Mouse (Mus musculus) pancreas, adult 10 weeks (tissue): ENCODE results near the gene Sept1. TPM values are rescaled to one million over a fixed set of nuclear protein-coding genes. Genes with fewer than 3 reads are reported as not detected.

Experiments used
- polyA plus RNA-seq: library from polyadenylated mRNA; stranded (reverse); fragments of 350-450 nt; fragmentation: Illumina TruSeq; extraction: RNeasy Lipid Tissue Mini Kit (QIAGEN cat#74804); gene quantifications from one replicate; pipeline ENCODE4 v1.2.3, GENCODE M21; 2015; ENCODE audit warnings: low read depth, low replicate concordance; ENCODE audit not compliant: insufficient read depth

Gene Sept1
- polyA plus RNA-seq, result 2.8 TPM

DNA sequence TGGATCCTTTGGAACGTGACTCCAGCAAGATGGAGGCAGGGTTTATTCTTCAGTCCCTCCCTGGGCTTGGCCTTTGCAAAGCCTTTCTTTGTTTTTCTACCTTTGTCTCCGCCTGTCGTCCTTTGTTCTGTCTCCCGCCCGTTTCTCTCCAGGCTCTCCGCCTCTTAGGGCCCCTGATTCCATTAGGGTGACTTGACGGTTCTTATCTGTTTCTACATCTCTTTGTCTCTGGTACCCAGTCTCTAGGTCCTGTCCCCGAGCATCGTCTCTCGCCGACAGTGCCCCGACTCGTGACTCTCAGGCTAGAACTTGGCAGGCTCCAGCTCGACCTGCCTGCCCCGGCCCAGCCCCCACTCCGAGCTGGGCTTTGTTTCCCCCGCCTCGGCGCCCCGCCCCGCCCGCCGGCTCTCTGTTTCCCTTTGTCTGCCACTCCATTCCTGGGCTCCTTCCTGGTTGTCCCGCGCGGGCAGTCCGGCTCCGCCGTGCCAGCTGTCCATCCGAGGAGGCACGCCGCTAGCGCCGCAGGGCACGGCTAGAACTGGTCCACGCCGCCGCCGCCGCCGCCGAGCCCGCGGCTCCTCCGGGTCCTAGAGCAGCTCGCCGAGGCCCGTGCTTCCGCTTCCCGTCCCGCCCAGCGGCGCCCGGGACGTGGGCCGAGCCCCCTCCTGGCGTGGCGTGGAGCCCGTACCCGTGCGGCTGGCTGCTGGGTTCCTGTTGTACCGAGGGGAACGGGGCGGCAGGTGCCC, at the start of gene Sept1, which contains the start of gene Zfp553:
TSS of gene Sept1 (minus strand) at position 509 of the 746 bp plus-strand sequence.
TSS of gene Zfp553 (plus strand) at position 440 of the 746 bp plus-strand sequence.

DNA sequence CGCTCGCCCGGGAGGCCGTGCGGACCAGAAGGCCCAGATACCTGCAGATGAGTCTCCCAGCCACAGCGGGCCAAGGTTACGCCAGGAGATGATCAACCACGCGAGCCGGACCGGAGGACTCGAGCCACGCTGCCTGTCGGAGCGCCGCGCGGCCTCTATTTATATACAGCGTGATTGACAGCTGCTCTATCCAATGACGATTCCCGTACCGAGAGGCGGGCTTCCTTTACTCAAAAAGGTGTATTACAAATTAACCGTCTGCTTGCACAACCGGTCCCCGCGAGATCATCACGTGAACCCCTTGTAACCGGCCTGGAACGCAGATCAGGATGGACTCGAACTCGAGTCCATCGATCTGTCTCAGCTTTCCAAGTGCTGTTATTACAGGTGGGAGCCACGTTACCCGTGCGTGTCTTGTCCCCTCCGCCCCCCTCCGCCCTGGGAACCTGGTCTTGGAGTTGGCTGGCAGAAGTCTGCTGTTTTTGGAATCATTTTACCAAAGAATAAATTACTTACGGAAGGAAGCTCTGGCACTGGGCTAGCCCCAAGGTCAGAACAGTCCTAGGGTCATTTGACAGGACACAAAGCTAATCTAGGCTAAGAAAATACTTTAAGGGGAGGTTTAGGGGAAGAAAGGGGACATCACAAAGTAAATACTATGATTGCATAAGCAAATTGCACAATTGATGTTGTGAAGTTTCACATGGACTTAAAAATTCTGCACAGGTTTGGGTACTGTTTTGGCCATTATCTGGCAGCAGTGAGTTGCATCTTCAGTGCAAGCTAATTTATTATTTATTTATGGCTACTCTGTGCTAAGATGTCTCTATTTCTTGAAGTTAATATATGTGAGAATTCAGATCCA, 41.2 kb upstream of the Sept1 start, which contains the start of gene Sephs2:
TSS of gene Sephs2 (minus strand) at position 131 of the 865 bp plus-strand sequence.

DNA sequence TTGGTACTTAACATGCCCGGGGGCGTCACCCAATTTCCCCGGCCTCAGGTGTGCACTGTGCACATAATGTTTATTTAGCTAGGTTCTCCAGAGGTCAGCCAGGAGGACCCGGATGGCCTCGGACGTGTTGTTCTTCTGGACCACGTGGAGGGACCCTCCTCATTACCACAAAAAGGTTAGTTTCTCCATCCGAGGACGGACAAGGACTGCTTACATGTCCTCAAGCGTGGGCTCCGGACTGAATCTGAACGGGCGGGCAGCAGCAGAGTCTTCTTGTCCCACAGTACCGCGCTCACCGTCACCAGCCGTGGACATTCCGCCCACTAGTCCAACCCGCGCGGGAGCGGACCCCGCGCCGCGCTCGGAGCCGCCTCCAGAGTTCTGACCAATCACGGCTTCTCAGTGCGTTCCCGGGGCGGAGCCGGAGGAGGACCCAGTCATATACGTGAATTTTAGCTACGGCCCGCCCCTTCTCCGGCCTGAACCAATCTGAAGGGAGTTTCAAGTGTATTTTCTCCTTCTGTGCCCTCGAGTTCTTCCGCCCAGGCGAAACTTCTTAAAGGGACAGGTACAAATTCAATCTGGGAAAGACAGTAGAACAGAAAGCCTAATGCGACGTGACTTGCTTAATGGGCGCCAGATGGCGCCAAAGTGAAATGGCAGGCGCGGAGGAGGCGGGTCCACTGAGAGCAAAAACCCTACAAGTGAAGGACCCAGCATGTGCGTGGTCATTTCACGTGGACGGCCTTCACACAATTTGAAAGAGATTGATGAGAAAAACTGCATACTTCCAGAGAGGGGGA, 27.6 kb upstream of the Sept1 start, which contains the start of gene Dctpp1:
TSS of gene Dctpp1 (minus strand) at position 401 of the 803 bp plus-strand sequence.

DNA sequence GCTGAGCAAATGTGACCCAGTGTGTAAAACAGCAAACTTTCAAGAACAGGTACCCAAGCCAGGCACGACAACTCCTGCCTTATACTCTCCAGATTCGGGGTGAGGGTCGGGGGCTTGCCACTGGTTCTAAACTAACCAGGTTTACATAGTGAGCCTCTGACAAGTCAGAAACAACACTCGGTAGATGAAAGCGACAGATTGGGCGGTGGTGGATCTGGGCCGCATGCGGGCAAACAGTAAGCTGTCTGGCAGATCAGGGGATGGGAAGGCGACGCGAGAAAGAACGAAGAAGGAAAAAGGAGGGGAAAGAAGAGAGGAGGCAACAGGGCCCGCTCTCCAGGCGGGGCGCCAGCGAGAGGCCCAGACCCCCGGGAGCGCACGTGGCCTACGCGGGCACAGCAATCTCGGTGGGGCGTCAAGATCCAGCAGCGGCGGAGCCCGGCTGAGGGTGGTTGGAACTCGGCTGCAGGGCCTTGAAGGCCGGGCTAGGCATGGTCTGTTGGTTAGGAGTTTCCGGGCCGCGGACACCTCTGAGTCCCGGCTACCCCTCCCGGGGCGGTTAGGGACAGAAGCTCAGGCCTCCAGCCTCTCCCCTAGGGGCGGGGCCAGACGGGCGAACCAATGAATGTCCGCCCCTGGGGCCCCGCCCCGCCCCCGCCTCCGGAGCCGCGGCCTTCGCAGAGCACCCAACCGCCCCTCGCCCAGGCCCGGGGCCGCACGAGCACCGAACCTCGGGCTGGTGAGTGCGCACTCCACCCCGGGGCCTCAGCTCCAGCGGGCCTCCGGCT, 11.1 kb upstream of the Sept1 start, which contains the start of gene Zfp771:
TSS of gene Zfp771 (plus strand) at position 405 of the 788 bp plus-strand sequence.

DNA sequence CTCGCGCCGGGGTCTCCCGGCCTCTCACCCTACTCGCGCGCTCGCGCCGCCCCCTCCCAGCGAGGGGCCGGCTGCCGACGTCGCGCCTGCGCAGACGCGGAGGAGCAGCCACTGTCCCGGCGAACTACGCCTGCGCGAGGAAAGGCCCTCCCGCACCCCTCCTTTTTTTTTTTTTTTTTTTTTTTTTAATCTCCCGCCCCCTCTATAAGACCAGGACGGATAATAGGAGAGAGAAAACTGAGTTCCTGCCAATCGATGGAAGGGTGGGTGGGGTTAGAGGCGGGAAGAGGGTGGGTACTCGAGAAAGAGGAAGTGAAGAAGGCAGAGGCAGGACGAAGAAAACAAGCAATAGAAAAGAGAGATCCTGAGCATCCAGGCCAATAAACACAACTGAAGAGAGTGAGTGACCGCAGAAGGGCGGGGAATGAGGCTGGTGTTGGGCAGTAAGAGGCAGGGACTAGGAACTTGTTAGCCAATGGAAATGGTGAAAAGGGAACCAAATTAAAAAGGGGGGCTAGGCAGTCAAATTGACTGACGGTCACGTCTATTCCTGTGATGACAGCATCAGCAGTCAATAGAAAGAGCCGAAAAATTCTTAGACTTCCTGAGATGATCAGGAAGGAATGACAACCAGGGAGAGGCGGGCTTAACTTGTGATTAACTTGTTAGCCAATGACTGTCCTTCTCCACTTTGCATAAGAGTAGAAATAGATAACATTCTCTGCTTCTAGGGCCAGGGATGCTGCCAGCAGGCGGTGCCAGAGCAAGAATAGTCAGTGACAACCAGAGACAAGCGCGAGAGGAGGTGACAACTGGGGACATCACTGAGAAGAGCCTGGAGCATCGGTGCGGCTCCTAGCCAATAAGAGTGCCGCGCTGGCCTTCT, 24.1 kb downstream of the Sept1 start, which contains the start of gene Mylpf:
TSS of gene Mylpf (plus strand) at position 338 of the 886 bp plus-strand sequence.

DNA sequence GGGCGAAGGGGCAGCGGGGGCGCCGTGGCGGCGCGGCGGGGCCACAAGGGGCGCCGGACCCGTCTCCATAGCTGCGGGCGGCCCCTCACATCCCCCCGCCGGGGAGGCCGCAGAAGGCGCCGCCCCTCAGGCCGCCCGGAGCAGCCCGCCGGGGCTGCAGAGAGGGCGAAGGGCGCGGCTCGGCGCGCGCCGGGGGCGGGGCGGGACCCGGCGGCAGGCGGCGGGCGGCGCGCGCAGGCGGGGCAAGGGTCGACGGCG, 24.7 kb downstream of the Sept1 start, which contains the start of gene Tbc1d10b:
TSS of gene Tbc1d10b (minus strand) at position 174 of the 258 bp plus-strand sequence.

DNA sequence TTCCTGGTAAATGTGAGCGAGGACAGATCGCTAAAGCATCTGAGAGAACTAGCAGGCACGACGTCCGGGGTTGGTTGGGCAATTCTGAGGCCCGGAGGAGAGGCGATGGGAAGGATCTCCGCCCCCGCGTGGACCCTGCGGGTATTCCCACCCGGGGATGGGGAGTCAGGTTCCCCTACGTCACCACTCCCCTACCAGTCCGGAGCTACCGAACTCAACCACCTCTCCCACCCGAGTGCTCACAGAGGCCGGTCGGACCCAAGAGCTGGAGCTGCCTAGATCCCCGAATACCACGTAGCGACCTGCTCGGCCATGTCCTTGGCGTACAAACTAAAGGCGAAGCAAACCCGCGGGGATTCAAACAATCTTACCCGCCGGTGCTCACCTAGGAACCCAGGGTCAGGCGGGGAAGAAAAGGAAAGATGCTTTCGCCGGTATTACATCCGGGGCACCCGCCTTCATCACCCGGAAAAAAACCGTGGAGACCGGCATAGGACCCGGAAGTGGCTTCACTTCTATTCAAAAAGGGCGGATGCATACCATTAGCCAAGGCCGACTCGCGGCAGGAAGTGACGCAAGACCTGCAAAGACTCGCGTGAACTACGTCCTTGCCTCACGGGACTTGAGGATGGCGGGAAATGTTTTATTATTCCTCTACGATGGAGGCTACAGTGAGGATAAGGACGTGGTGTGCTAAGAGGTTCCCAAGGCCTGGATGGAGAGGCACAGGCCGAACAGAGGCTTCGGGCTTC, 37.2 kb downstream of the Sept1 start, which contains the start of gene Cd2bp2:
TSS of gene Cd2bp2 (minus strand) at position 507 of the 752 bp plus-strand sequence.

Other genes with a start within 250 kb of the Sept1 start
- 10.7 TPM for gene Mvp, start 218.5 kb downstream of the Sept1 start, polyA plus RNA-seq
- not detected for gene Pagr1b, start 216.6 kb downstream of the Sept1 start, polyA plus RNA-seq
- gene Pagr1a, start 215.8 kb downstream of the Sept1 start, polyA plus RNA-seq, result 17.2 TPM
- 3.3 TPM for gene Gm42742, start 212.0 kb downstream of the Sept1 start, polyA plus RNA-seq
- gene Prrt2, start 211.9 kb downstream of the Sept1 start, polyA plus RNA-seq, result 0.76 TPM
- gene Maz, start 206.1 kb downstream of the Sept1 start, polyA plus RNA-seq, result 33.7 TPM
- gene Kif22, start 190.7 kb downstream of the Sept1 start, polyA plus RNA-seq, result 0.39 TPM
- 25,813 TPM for gene Zg16, start 145.8 kb downstream of the Sept1 start, polyA plus RNA-seq
- 2.4 TPM for gene AI467606, start 141.8 kb downstream of the Sept1 start, polyA plus RNA-seq
- 0.54 TPM for gene Qprt, start 110.9 kb downstream of the Sept1 start, polyA plus RNA-seq
- 0.24 TPM for gene Spn, start 95.3 kb downstream of the Sept1 start, polyA plus RNA-seq
- gene Cd2bp2, start 37.1 kb downstream of the Sept1 start, polyA plus RNA-seq, result 10.8 TPM
- 7.0 TPM for gene Tbc1d10b, start 24.7 kb downstream of the Sept1 start, polyA plus RNA-seq
- 1.5 TPM for gene Mylpf, start 24.2 kb downstream of the Sept1 start, polyA plus RNA-seq
- gene Zfp553, start 69 bp downstream of the Sept1 start, polyA plus RNA-seq, result 2.2 TPM
- 8.5 TPM for gene Zfp771, start 11.1 kb upstream of the Sept1 start, polyA plus RNA-seq
- gene Dctpp1, start 27.6 kb upstream of the Sept1 start, polyA plus RNA-seq, result 12.0 TPM
- 21.0 TPM for gene Sephs2, start 40.9 kb upstream of the Sept1 start, polyA plus RNA-seq
- 0.55 TPM for gene Itgal, start 63.1 kb upstream of the Sept1 start, polyA plus RNA-seq
- 4.1 TPM for gene Zfp768, start 112.5 kb upstream of the Sept1 start, polyA plus RNA-seq
- gene Zfp747, start 142.9 kb upstream of the Sept1 start, polyA plus RNA-seq, result 1.6 TPM
- gene 9130019O22Rik, start 154.0 kb upstream of the Sept1 start, polyA plus RNA-seq, result 0.54 TPM
- gene E430018J23Rik, start 160.5 kb upstream of the Sept1 start, polyA plus RNA-seq, result 1.1 TPM
- 3.5 TPM for gene Zfp764, start 173.7 kb upstream of the Sept1 start, polyA plus RNA-seq
- 6.0 TPM for gene Zfp688, start 188.9 kb upstream of the Sept1 start, polyA plus RNA-seq
- 1.1 TPM for gene Zfp689, start 216.0 kb upstream of the Sept1 start, polyA plus RNA-seq
- gene Prr14, start 226.5 kb upstream of the Sept1 start, polyA plus RNA-seq, result 21.0 TPM
- 18.9 TPM for gene Fbrs, start 246.1 kb upstream of the Sept1 start, polyA plus RNA-seq